Mouse (Mus musculus): ENCODE measurements at regions not wholly inside any gene's neighbourhood (a gene's known extent, or its start where the extent isn't known, plus 50 kb on each side); places are given as distances from the start of the nearest gene placed in this dataset.
"Not testable (repeated sequence)": the region's sequence is repeated elsewhere in the genome, so short reads cannot be mapped to it uniquely, and the experiment has no call there.

DNA sequence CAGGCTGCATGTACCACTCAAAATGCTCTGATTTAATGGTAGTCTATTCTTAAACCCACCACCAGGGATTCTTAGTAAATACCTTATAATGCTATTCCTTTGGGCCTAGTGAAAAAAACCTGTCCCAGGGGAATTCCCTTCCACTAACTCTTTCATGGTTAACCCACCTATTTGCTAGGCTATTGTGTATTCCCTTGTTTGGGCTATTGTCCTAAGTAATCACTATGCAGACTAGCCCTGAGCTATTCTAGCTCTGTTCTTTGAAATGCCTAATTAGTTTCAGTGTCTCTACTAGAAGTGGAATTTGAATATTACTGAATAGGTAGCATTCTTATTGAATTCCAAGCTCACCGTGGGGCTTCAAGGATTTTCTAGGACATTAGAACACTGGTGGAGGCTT is 620.6 kb upstream of the Pom121l12 start:
- no peak for ATAC-seq
- no peak overlapping the region for H3K27ac ChIP-seq (ENCODE audit: low read length)
- H3K36me3 ChIP-seq (ENCODE audit: control insufficient read depth, insufficient read depth): no peaks in the 10 kb centered on the region
- H3K4me3 ChIP-seq (replicated peaks; ENCODE audit: low read length): no peak overlapping the region
- H3K9ac ChIP-seq (replicated peaks; ENCODE audit: low read depth, low read length): no peak overlapping the region
- H3K27me3 ChIP-seq (replicated peaks; ENCODE audit: control insufficient read depth, insufficient read depth, low read length): no peaks in the 10 kb centered on the region
- no peak overlapping the region for H3K4me2 ChIP-seq (ENCODE audit: low read length)
- no peaks in the 10 kb centered on the region for H3K9me3 ChIP-seq (ENCODE audit: control insufficient read depth, low read length)
- H3K4me1 ChIP-seq (replicated peaks; ENCODE audit: control insufficient read depth, insufficient read depth, low read length): no peaks in the 10 kb centered on the region
- WGBS: 7% methylated on average over 1 of the region's 1 CpGs

DNA sequence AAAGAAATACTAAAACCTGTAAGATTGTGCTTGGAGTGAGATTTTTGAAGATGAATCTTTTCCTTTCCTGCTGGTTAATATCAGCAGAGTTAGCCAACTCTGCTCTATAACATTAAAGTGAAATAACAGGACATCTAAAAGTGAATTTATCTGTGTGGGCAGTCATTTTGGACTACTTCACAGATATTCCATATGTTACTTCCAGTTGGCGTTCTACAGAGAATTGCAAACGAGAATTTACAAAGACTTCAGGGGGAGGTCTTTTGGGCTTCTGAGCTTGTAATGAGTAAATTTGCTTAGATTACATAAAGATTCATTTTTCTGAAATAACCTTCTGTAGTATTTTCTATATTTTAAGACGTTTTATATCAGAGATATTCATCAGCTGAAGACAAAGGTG is 582.4 kb upstream of the Pom121l12 start:
- no peak overlapping the region for H3K27ac ChIP-seq (ENCODE audit: low read length)
- H3K4me3 ChIP-seq (replicated peaks; ENCODE audit: low read length): no peak overlapping the region
- no peaks in the 10 kb centered on the region for H3K27me3 ChIP-seq (replicated peaks; ENCODE audit: control insufficient read depth, insufficient read depth, low read length)
- H3K4me1 ChIP-seq (replicated peaks; ENCODE audit: control insufficient read depth, insufficient read depth, low read length): no peaks in the 10 kb centered on the region
- no peak overlapping the region for H3K4me2 ChIP-seq (ENCODE audit: low read length)
- H3K9me3 ChIP-seq (ENCODE audit: control insufficient read depth, low read length): no peaks in the 10 kb centered on the region
- 75% methylated on average over 3 of the region's 3 CpGs for WGBS
- no peak overlapping the region for H3K9ac ChIP-seq (replicated peaks; ENCODE audit: low read depth, low read length)
- ATAC-seq: no peak
- no peaks in the 10 kb centered on the region for H3K36me3 ChIP-seq (ENCODE audit: control insufficient read depth, insufficient read depth)

DNA sequence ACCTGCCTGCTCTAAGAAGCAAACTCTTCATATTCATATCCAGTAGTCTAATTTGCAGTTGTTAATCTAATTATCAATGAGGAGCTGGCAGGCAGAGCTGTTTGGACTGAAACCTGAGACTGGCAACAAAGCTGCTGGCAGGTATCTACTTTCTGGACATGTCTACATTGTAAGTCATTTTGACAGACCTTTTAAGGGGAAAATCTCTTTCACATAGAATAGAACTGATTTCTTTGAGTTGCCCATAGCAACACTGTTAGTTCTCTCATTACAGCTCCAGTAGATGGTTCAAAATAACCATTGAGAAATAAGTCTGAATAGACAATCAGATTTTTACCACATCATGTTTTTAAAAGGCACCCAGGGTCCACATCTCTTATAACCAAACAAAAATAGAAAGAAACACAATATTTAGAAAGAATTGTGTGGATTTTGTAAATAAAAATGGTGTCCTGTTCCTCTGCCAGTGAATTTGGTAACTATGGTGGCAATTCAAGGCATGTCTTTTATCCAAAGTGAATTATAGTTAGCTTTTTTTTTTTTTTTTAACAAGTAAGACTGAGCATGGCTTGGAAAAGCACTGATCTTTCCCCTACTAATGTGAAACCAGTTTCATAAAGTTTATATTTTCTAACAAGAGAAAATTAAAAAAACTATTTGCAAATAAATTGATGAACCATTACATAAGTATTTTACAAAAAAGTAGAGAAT is 567.5 kb upstream of the Pom121l12 start:
- Histone ChIP-seq H3K9ac (replicated peaks; ENCODE audit: low read depth, low read length) (no peak overlapping the region), H3K4me3 (replicated peaks; ENCODE audit: low read length) (no peak overlapping the region), H3K36me3 (ENCODE audit: control insufficient read depth, insufficient read depth) (no peaks in the 10 kb centered on the region), H3K4me1 (replicated peaks; ENCODE audit: control insufficient read depth, insufficient read depth, low read length) (no peaks in the 10 kb centered on the region), H3K9me3 (ENCODE audit: control insufficient read depth, low read length) (no peaks in the 10 kb centered on the region), H3K27ac (ENCODE audit: low read length) (no peak overlapping the region), H3K4me2 (ENCODE audit: low read length) (no peak overlapping the region), H3K27me3 (replicated peaks; ENCODE audit: control insufficient read depth, insufficient read depth, low read length) (no peaks in the 10 kb centered on the region)
- ATAC-seq: peak; percentile 64; the same call in 1 of the 2 replicates

DNA sequence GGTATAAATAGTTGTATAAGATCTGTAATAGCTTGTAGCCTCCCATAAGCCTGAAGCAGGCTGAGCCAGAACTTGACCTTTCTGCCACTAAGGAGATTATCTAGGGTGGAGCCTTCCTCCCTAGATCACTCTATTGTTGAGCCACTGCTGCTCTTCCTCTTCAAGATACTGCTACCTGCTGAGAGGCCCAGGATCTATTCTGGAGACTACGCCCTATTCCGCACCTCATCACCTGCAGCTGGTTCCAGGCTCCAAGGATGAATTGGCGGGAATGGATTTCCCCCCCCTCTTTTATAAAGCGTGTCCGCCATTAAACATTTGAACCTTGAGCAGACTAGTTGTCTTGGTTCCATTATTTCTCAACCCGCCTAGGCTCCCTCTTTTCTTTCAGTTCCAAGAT is 566.6 kb upstream of the Pom121l12 start:
- not testable (repeated sequence) for H3K27ac ChIP-seq (ENCODE audit: low read length); H3K36me3 ChIP-seq (ENCODE audit: control insufficient read depth, insufficient read depth); H3K4me2 ChIP-seq (ENCODE audit: low read length); H3K27me3 ChIP-seq (replicated peaks; ENCODE audit: control insufficient read depth, insufficient read depth, low read length); H3K4me3 ChIP-seq (replicated peaks; ENCODE audit: low read length); H3K9ac ChIP-seq (replicated peaks; ENCODE audit: low read depth, low read length); ATAC-seq; H3K9me3 ChIP-seq (ENCODE audit: control insufficient read depth, low read length); H3K4me1 ChIP-seq (replicated peaks; ENCODE audit: control insufficient read depth, insufficient read depth, low read length)
- 92% methylated on average over 6 of the region's 6 CpGs for WGBS

DNA sequence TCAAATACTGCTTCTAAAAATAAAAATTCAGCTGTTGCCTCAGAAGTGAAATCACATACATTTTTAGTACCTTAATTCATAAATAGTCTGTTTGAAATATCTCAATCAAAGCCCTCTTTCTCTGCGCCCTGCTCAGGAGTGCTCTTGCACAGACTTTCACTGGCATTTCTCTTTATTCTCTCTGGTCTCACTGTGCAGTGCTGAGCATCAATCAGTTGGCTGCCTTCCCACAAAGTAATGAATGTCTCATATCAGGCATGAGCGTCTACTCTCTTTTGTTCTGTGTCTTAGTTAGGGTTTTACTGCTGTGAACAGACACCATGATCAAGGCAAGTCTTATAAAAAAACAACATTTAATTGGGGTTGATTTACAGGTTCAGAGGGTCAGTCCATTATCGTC is 540.0 kb upstream of the Pom121l12 start:
- H3K4me3 ChIP-seq (replicated peaks; ENCODE audit: low read length): no peak overlapping the region
- no peaks in the 10 kb centered on the region for H3K27me3 ChIP-seq (replicated peaks; ENCODE audit: control insufficient read depth, insufficient read depth, low read length)
- no peak overlapping the region for H3K27ac ChIP-seq (ENCODE audit: low read length)
- H3K9me3 ChIP-seq (ENCODE audit: control insufficient read depth, low read length): no peaks in the 10 kb centered on the region
- H3K4me1 ChIP-seq (replicated peaks; ENCODE audit: control insufficient read depth, insufficient read depth, low read length): no peaks in the 10 kb centered on the region
- WGBS: 22% methylated on average over 3 of the region's 3 CpGs
- no peaks in the 10 kb centered on the region for H3K36me3 ChIP-seq (ENCODE audit: control insufficient read depth, insufficient read depth)
- no peak overlapping the region for H3K4me2 ChIP-seq (ENCODE audit: low read length)
- peak; percentile 76; the same call in 1 of the 2 replicates for ATAC-seq
- no peak overlapping the region for H3K9ac ChIP-seq (replicated peaks; ENCODE audit: low read depth, low read length)

DNA sequence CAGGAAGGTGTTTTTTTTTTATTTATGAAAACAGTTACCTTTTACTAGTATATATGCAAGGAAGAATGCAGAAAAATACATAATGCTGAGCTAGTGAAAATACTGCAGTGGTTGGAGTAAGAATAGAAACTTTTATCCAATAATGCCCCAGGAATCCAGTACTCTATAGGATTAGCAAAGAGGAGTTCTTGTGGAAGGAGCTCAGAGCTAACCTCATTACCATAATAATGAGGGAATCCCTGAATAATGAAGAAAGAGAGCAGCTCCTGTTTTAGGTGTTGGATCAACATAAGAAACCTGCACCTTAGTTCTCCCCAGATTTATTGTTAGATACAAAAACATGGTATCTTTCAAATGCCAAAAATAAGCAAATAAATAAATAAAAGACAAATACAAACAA is 527.0 kb upstream of the Pom121l12 start:
- H3K4me3 ChIP-seq (replicated peaks; ENCODE audit: low read length): no peak overlapping the region
- H3K4me2 ChIP-seq (ENCODE audit: low read length): no peak overlapping the region
- H3K9ac ChIP-seq (replicated peaks; ENCODE audit: low read depth, low read length): no peak overlapping the region
- no peaks in the 10 kb centered on the region for H3K27me3 ChIP-seq (replicated peaks; ENCODE audit: control insufficient read depth, insufficient read depth, low read length)
- ATAC-seq: no peak
- no peaks in the 10 kb centered on the region for H3K9me3 ChIP-seq (ENCODE audit: control insufficient read depth, low read length)
- H3K36me3 ChIP-seq (ENCODE audit: control insufficient read depth, insufficient read depth): no peaks in the 10 kb centered on the region
- no peaks in the 10 kb centered on the region for H3K4me1 ChIP-seq (replicated peaks; ENCODE audit: control insufficient read depth, insufficient read depth, low read length)
- no peak overlapping the region for H3K27ac ChIP-seq (ENCODE audit: low read length)

DNA sequence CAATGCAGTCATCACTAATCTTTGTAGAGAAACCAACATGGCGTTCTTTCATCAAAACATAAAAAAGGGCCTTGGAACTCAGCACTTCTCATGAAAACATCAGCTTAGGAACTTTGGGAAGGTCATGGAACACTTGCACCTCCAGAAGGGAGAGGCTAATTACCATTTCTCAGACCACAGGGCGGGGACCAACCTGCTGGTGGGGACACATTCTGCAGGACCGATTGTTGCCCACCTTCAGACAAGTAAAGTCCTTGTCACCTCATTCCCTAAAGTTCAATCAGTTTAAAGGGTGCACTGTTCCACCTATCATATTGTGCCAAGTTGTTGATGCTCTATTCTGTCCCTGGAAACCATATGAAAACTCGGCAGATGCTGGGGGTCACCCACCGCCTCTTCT is 526.5 kb upstream of the Pom121l12 start:
- ATAC-seq: no peak
- no peaks in the 10 kb centered on the region for H3K9me3 ChIP-seq (ENCODE audit: control insufficient read depth, low read length)
- no peak overlapping the region for H3K9ac ChIP-seq (replicated peaks; ENCODE audit: low read depth, low read length)
- H3K36me3 ChIP-seq (ENCODE audit: control insufficient read depth, insufficient read depth): no peaks in the 10 kb centered on the region
- H3K4me3 ChIP-seq (replicated peaks; ENCODE audit: low read length): no peak overlapping the region
- no peak overlapping the region for H3K4me2 ChIP-seq (ENCODE audit: low read length)
- WGBS: 55% methylated on average over 5 of the region's 5 CpGs
- H3K27me3 ChIP-seq (replicated peaks; ENCODE audit: control insufficient read depth, insufficient read depth, low read length): no peaks in the 10 kb centered on the region
- H3K27ac ChIP-seq (ENCODE audit: low read length): no peak overlapping the region
- H3K4me1 ChIP-seq (replicated peaks; ENCODE audit: control insufficient read depth, insufficient read depth, low read length): no peaks in the 10 kb centered on the region

Measured in forebrain, embryonic 16.5 days (tissue).